ENCODE assay signal across 26 mouse cellular contexts in genomic region chr7:140845683-140846082, GRCm38 (mm10). TPM values are rescaled to one million over a fixed set of nuclear protein-coding genes. Genes with fewer than 3 reads are reported as not detected.
A peak's percentile ranks its signal among the peaks of the same experiment; 100 is the strongest.
DNase-seq lines count a peak whose midpoint lies in the region; ATAC-seq and TF ChIP-seq lines count a peak whose summit lies in the region.
"Had no signal": no experiment of that assay in that cellular context is flagged by ENCODE, and none has a peak within 500 bp of the region (broad histone marks: within the 10 kb centered on the region; RNA-seq: fewer than 3 reads in every experiment).

No protein-coding gene starts in this region.

- no peaks in the 10 kb centered on the region for H3K4me1 ChIP-seq in embryonic facial prominence, embryonic 11.5 days (ENCODE audit: control insufficient read depth, insufficient read depth, low read length)
- peaks cover 10% of the 10 kb centered on the region for H3K4me1 ChIP-seq in embryonic facial prominence, embryonic 10.5 days
- no peaks in the 10 kb centered on the region for H3K4me1 ChIP-seq in intestine, postnatal 0 days (replicated peaks; ENCODE audit: control insufficient read depth, insufficient read depth, low read length)
- H3K4me1 ChIP-seq in intestine, embryonic 15.5 days (replicated peaks) = 0 out of 2 replicates have a peak, but pooled peaks cover 2% of the 10 kb centered on the region
- H3K4me1 ChIP-seq in midbrain, embryonic 13.5 days (replicated peaks) = no peaks in the 10 kb centered on the region
- no peaks in the 10 kb centered on the region for H3K4me1 ChIP-seq in midbrain, embryonic 16.5 days (ENCODE audit: control insufficient read depth, insufficient read depth, low read length)
- H3K4me1 ChIP-seq: heart, embryonic 10.5 days; neural tube, embryonic 12.5 days had no signal

- no peaks in the 10 kb centered on the region for H3K36me3 ChIP-seq in embryonic facial prominence, embryonic 11.5 days (replicated peaks; ENCODE audit: control insufficient read depth, insufficient read depth, low read depth, low read length)
- H3K36me3 ChIP-seq in embryonic facial prominence, embryonic 10.5 days (replicated peaks) = no peaks in the 10 kb centered on the region
- no peaks in the 10 kb centered on the region for H3K36me3 ChIP-seq in intestine, postnatal 0 days (ENCODE audit: control insufficient read depth, insufficient read depth)
- no peaks in the 10 kb centered on the region for H3K36me3 ChIP-seq in intestine, embryonic 15.5 days
- no peaks in the 10 kb centered on the region for H3K36me3 ChIP-seq in midbrain, embryonic 13.5 days
- no peaks in the 10 kb centered on the region for H3K36me3 ChIP-seq in midbrain, embryonic 16.5 days (ENCODE audit: control insufficient read depth, insufficient read depth, low read length)
- H3K36me3 ChIP-seq: heart, embryonic 10.5 days; limb, embryonic 12.5 days; liver, embryonic 13.5 days; neural tube, embryonic 12.5 days had no signal

- WGBS in embryonic facial prominence, embryonic 11.5 days = 37% methylated on average over 4 of the region's 4 CpGs
- WGBS in embryonic facial prominence, embryonic 10.5 days = 54% methylated on average over 4 of the region's 4 CpGs
- 62% methylated on average over 4 of the region's 4 CpGs for WGBS in intestine, postnatal 0 days
- 56% methylated on average over 4 of the region's 4 CpGs for WGBS in intestine, embryonic 15.5 days
- 61% methylated on average over 4 of the region's 4 CpGs for WGBS in midbrain, embryonic 13.5 days
- WGBS in midbrain, embryonic 16.5 days = 70% methylated on average over 4 of the region's 4 CpGs

- no peak overlapping the region for H3K27ac ChIP-seq in embryonic facial prominence, embryonic 11.5 days (replicated peaks; ENCODE audit: low read depth, low read length)
- no peak overlapping the region for H3K27ac ChIP-seq in embryonic facial prominence, embryonic 10.5 days (replicated peaks)
- no peak overlapping the region for H3K27ac ChIP-seq in intestine, postnatal 0 days (ENCODE audit: low read depth, low read length)
- H3K27ac ChIP-seq in intestine, embryonic 15.5 days = no peak overlapping the region
- H3K27ac ChIP-seq in midbrain, embryonic 13.5 days = no peak overlapping the region
- no peak overlapping the region for H3K27ac ChIP-seq in midbrain, embryonic 16.5 days (ENCODE audit: low read length)
- H3K27ac ChIP-seq: forebrain, embryonic 13.5 days; heart, embryonic 10.5 days; limb, embryonic 12.5 days; liver, embryonic 13.5 days; neural tube, embryonic 12.5 days had no signal

- DNase-seq in embryonic facial prominence, embryonic 11.5 days (ENCODE audit: low spot score) = peak; percentile 3
- DNase-seq in embryonic facial prominence, embryonic 10.5 days (ENCODE audit: low spot score) = no peak
- peak; percentile 66 for DNase-seq in ZHBTc4 (ENCODE audit: low read depth, low spot score)
- no peak for DNase-seq in liver
- DNase-seq: adrenal gland, postnatal 25 days; cerebellum, adult 11 months; embryo, embryonic 11 days; gastrocnemius, postnatal 14 days; liver, embryonic 13.5 days; thymus, adult 18-20 months; thymus, postnatal 4 days had no signal

- H3K9me3 ChIP-seq in embryonic facial prominence, embryonic 11.5 days (replicated peaks; ENCODE audit: control insufficient read depth, low read length) = no peaks in the 10 kb centered on the region
- H3K9me3 ChIP-seq in embryonic facial prominence, embryonic 10.5 days = no peaks in the 10 kb centered on the region
- no peaks in the 10 kb centered on the region for H3K9me3 ChIP-seq in intestine, postnatal 0 days (ENCODE audit: control insufficient read depth)
- H3K9me3 ChIP-seq in intestine, embryonic 15.5 days = no peaks in the 10 kb centered on the region
- no peaks in the 10 kb centered on the region for H3K9me3 ChIP-seq in midbrain, embryonic 13.5 days
- no peaks in the 10 kb centered on the region for H3K9me3 ChIP-seq in midbrain, embryonic 16.5 days (replicated peaks; ENCODE audit: control insufficient read depth, low read length, poor library complexity, severe bottlenecking)
- H3K9me3 ChIP-seq: forebrain, embryonic 13.5 days; heart, embryonic 10.5 days; limb, embryonic 12.5 days; liver, embryonic 13.5 days; neural tube, embryonic 12.5 days had no signal

- no peak overlapping the region for H3K9ac ChIP-seq in embryonic facial prominence, embryonic 11.5 days (replicated peaks; ENCODE audit: low read length)
- no peak overlapping the region for H3K9ac ChIP-seq in intestine, postnatal 0 days (ENCODE audit: low read depth, low read length)
- H3K9ac ChIP-seq in intestine, embryonic 15.5 days = no peak overlapping the region
- H3K9ac ChIP-seq in midbrain, embryonic 13.5 days (replicated peaks) = no peak overlapping the region
- no peak overlapping the region for H3K9ac ChIP-seq in midbrain, embryonic 16.5 days (ENCODE audit: low read depth, low read length)
- H3K9ac ChIP-seq: forebrain, embryonic 13.5 days; limb, embryonic 12.5 days; liver, embryonic 13.5 days; neural tube, embryonic 12.5 days had no signal

- peak; percentile 40 for TF ChIP-seq CTCF in intestine, postnatal 0 days (IDR thresholded peaks at IDR 0.05; ENCODE audit: low read depth)

- 0 out of 2 replicates have a peak, but pooled peaks cover 2% of the 10 kb centered on the region for H3K27me3 ChIP-seq in embryonic facial prominence, embryonic 11.5 days (ENCODE audit: control insufficient read depth, insufficient read depth, low read length)
- peaks cover 38% of the 10 kb centered on the region for H3K27me3 ChIP-seq in embryonic facial prominence, embryonic 10.5 days (replicated peaks; ENCODE audit: low read depth, poor library complexity, severe bottlenecking)
- no peaks in the 10 kb centered on the region; the same call in 1 of the 2 replicates for H3K27me3 ChIP-seq in intestine, postnatal 0 days (replicated peaks; ENCODE audit: control insufficient read depth, insufficient read depth, low read length)
- peaks cover 9% of the 10 kb centered on the region; the same call in 1 of the 2 replicates for H3K27me3 ChIP-seq in intestine, embryonic 15.5 days (replicated peaks)
- peaks cover 33% of the 10 kb centered on the region for H3K27me3 ChIP-seq in midbrain, embryonic 13.5 days
- peaks cover 6% of the 10 kb centered on the region for H3K27me3 ChIP-seq in midbrain, embryonic 16.5 days (ENCODE audit: control insufficient read depth, insufficient read depth, low read depth, low read length)

- ATAC-seq in embryonic facial prominence, embryonic 11.5 days (replicated peaks; ENCODE audit: insufficient number of reproducible peaks, low FRiP score, low TSS enrichment, low read depth) = no peak
- no peak for ATAC-seq in intestine, postnatal 0 days
- no peak for ATAC-seq in intestine, embryonic 15.5 days
- ATAC-seq in midbrain, embryonic 13.5 days = 0 out of 2 replicates have a peak, but pooled peaks have one; percentile 2
- ATAC-seq in midbrain, embryonic 16.5 days = no peak

- H3K4me3 ChIP-seq in embryonic facial prominence, embryonic 11.5 days (ENCODE audit: low read depth, low read length) = no peak overlapping the region
- no peak overlapping the region for H3K4me3 ChIP-seq in embryonic facial prominence, embryonic 10.5 days
- no peak overlapping the region for H3K4me3 ChIP-seq in intestine, postnatal 0 days (ENCODE audit: low read depth, low read length)
- H3K4me3 ChIP-seq in intestine, embryonic 15.5 days (replicated peaks) = no peak overlapping the region
- H3K4me3 ChIP-seq in midbrain, embryonic 13.5 days (replicated peaks) = no peak overlapping the region
- no peak overlapping the region for H3K4me3 ChIP-seq in midbrain, embryonic 16.5 days (ENCODE audit: low read depth, low read length)
- H3K4me3 ChIP-seq: forebrain, embryonic 13.5 days; heart, embryonic 10.5 days; limb, embryonic 12.5 days; liver, embryonic 13.5 days; neural tube, embryonic 12.5 days had no signal

- H3K4me2 ChIP-seq in embryonic facial prominence, embryonic 11.5 days (ENCODE audit: low read depth, low read length) = no peak overlapping the region
- H3K4me2 ChIP-seq in intestine, postnatal 0 days (replicated peaks; ENCODE audit: low read depth) = no peak overlapping the region
- H3K4me2 ChIP-seq in intestine, embryonic 15.5 days (replicated peaks) = no peak overlapping the region
- H3K4me2 ChIP-seq in midbrain, embryonic 13.5 days (replicated peaks) = no peak overlapping the region
- no peak overlapping the region for H3K4me2 ChIP-seq in midbrain, embryonic 16.5 days (ENCODE audit: low read length)
- H3K4me2 ChIP-seq: forebrain, embryonic 13.5 days; limb, embryonic 12.5 days; liver, embryonic 13.5 days; neural tube, embryonic 12.5 days had no signal

RNA-seq across cellular contexts. Expression of gene Scgb1c1, which starts 0.3 kb away (rescaled TPM):
- not detected in 2 replicates for polyA plus RNA-seq in embryonic facial prominence, embryonic 11.5 days (2014; fragmentation: Nextera tagmentation; extraction: Ambion mirVana)
- polyA plus RNA-seq in embryonic facial prominence, embryonic 10.5 days (2016; fragmentation: Nextera tagmentation; extraction: Ambion mirVana) = not detected in 2 replicates
- polyA plus RNA-seq in intestine, postnatal 0 days (2015; fragmentation: Nextera tagmentation; extraction: Ambion mirVana) = not detected in 2 replicates
- not detected in 2 replicates for polyA plus RNA-seq in intestine, embryonic 15.5 days (2015; fragmentation: Nextera tagmentation; extraction: Ambion mirVana)
- polyA plus RNA-seq in midbrain, embryonic 13.5 days (2015; fragmentation: Nextera tagmentation; extraction: Ambion mirVana) = not detected in 2 replicates
- not detected in 2 replicates for polyA plus RNA-seq in midbrain, embryonic 16.5 days (2015; fragmentation: Nextera tagmentation; extraction: Ambion mirVana)
- polyA plus RNA-seq: CD4-positive, CD25-positive, alpha-beta regulatory T cell, adult 4 months; forebrain, embryonic 13.5 days; heart, embryonic 10.5 days; hindbrain, embryonic 11.5 days; inflammation-experienced regulatory T-cells, adult 6 months; kidney, embryonic 14.5 days; large intestine, adult 2 months; limb, embryonic 12.5 days; liver, embryonic 13.5 days; neural tube, embryonic 12.5 days had no signal

RNA-seq across cellular contexts. Expression of gene Odf3, which starts 1.9 kb away (rescaled TPM):
- polyA plus RNA-seq in embryonic facial prominence, embryonic 11.5 days (2014; fragmentation: Nextera tagmentation; extraction: Ambion mirVana) = not detected in 2 replicates
- polyA plus RNA-seq in embryonic facial prominence, embryonic 10.5 days (2016; fragmentation: Nextera tagmentation; extraction: Ambion mirVana) = not detected in 2 replicates
- not detected in 2 replicates for polyA plus RNA-seq in intestine, postnatal 0 days (2015; fragmentation: Nextera tagmentation; extraction: Ambion mirVana)
- not detected in 2 replicates for polyA plus RNA-seq in intestine, embryonic 15.5 days (2015; fragmentation: Nextera tagmentation; extraction: Ambion mirVana)
- 0.13 TPM in 1 of 2 replicates, not detected in the other for polyA plus RNA-seq in midbrain, embryonic 13.5 days (2015; fragmentation: Nextera tagmentation; extraction: Ambion mirVana)
- polyA plus RNA-seq in midbrain, embryonic 16.5 days (2015; fragmentation: Nextera tagmentation; extraction: Ambion mirVana) = not detected in 2 replicates
- polyA plus RNA-seq: CD4-positive, CD25-positive, alpha-beta regulatory T cell, adult 4 months; forebrain, embryonic 13.5 days; heart, embryonic 10.5 days; heart, postnatal 0 days; hindbrain, embryonic 11.5 days; inflammation-experienced regulatory T-cells, adult 6 months; kidney, embryonic 14.5 days; large intestine, adult 2 months; limb, embryonic 12.5 days; liver, embryonic 13.5 days; lung, embryonic 16.5 days; neural tube, embryonic 12.5 days had no signal

RNA-seq across cellular contexts. Expression of gene Gm45785, which starts 10.4 kb away (rescaled TPM):
- not detected in 2 replicates for polyA plus RNA-seq in embryonic facial prominence, embryonic 11.5 days (2014; fragmentation: Nextera tagmentation; extraction: Ambion mirVana)
- 0.22 TPM in 1 of 2 replicates, not detected in the other for polyA plus RNA-seq in embryonic facial prominence, embryonic 10.5 days (2016; fragmentation: Nextera tagmentation; extraction: Ambion mirVana)
- polyA plus RNA-seq in intestine, postnatal 0 days (2015; fragmentation: Nextera tagmentation; extraction: Ambion mirVana) = not detected in 2 replicates
- polyA plus RNA-seq in intestine, embryonic 15.5 days (2015; fragmentation: Nextera tagmentation; extraction: Ambion mirVana) = 0.54 TPM in 1 of 2 replicates, not detected in the other
- polyA plus RNA-seq in midbrain, embryonic 13.5 days (2015; fragmentation: Nextera tagmentation; extraction: Ambion mirVana) = not detected in 2 replicates
- 0.39 TPM in 1 of 2 replicates, not detected in the other for polyA plus RNA-seq in midbrain, embryonic 16.5 days (2015; fragmentation: Nextera tagmentation; extraction: Ambion mirVana)
- polyA plus RNA-seq: CD4-positive, CD25-positive, alpha-beta regulatory T cell, adult 4 months; forebrain, embryonic 13.5 days; heart, embryonic 10.5 days; heart, postnatal 0 days; hindbrain, embryonic 11.5 days; inflammation-experienced regulatory T-cells, adult 6 months; kidney, embryonic 14.5 days; large intestine, adult 2 months; liver, embryonic 13.5 days; lung, embryonic 16.5 days; neural tube, embryonic 12.5 days had no signal

RNA-seq across cellular contexts. Expression of gene Urah, which starts 10.9 kb away (rescaled TPM):
- 1.1 and 1.3 TPM in 2 replicates for polyA plus RNA-seq in embryonic facial prominence, embryonic 11.5 days (2014; fragmentation: Nextera tagmentation; extraction: Ambion mirVana)
- polyA plus RNA-seq in embryonic facial prominence, embryonic 10.5 days (2016; fragmentation: Nextera tagmentation; extraction: Ambion mirVana) = 1.8 and 1.9 TPM in 2 replicates
- polyA plus RNA-seq in intestine, postnatal 0 days (2015; fragmentation: Nextera tagmentation; extraction: Ambion mirVana) = 52.2 and 55.3 TPM in 2 replicates
- polyA plus RNA-seq in intestine, embryonic 15.5 days (2015; fragmentation: Nextera tagmentation; extraction: Ambion mirVana) = 4.8 TPM in 2 replicates
- not detected in 2 replicates for polyA plus RNA-seq in midbrain, embryonic 13.5 days (2015; fragmentation: Nextera tagmentation; extraction: Ambion mirVana)
- polyA plus RNA-seq in midbrain, embryonic 16.5 days (2015; fragmentation: Nextera tagmentation; extraction: Ambion mirVana) = not detected in 2 replicates
- polyA plus RNA-seq: CD4-positive, CD25-positive, alpha-beta regulatory T cell, adult 4 months; forebrain, embryonic 13.5 days; inflammation-experienced regulatory T-cells, adult 6 months; neural tube, embryonic 12.5 days had no signal

RNA-seq across cellular contexts. Expression of gene Ric8a, which starts 11.1 kb away (rescaled TPM):
- polyA plus RNA-seq in embryonic facial prominence, embryonic 11.5 days (2014; fragmentation: Nextera tagmentation; extraction: Ambion mirVana) = 56.7 and 58.3 TPM in 2 replicates
- polyA plus RNA-seq in embryonic facial prominence, embryonic 10.5 days (2016; fragmentation: Nextera tagmentation; extraction: Ambion mirVana) = 57.7 and 59.1 TPM in 2 replicates
- polyA plus RNA-seq in intestine, postnatal 0 days (2015; fragmentation: Nextera tagmentation; extraction: Ambion mirVana) = 42.3 and 47.7 TPM in 2 replicates
- 51.9 and 66.6 TPM in 2 replicates for polyA plus RNA-seq in intestine, embryonic 15.5 days (2015; fragmentation: Nextera tagmentation; extraction: Ambion mirVana)
- polyA plus RNA-seq in midbrain, embryonic 13.5 days (2015; fragmentation: Nextera tagmentation; extraction: Ambion mirVana) = 89.3 and 98.1 TPM in 2 replicates
- polyA plus RNA-seq in midbrain, embryonic 16.5 days (2015; fragmentation: Nextera tagmentation; extraction: Ambion mirVana) = 107 TPM in 2 replicates

Comparison
In these comparisons a context has a peak if more than half of its experiments do, and no peak if none do; other contexts are left out.
1. DNase-seq: peak in embryonic facial prominence, embryonic 11.5 days (single experiment) and ZHBTc4 (single experiment); none in embryonic facial prominence, embryonic 10.5 days (single experiment) and liver (single experiment).